Mouse (Mus musculus) lung, embryonic 16.5 days (tissue): Measurements from ENCODE around the gene Usp44. TPM values are rescaled to one million over a fixed set of nuclear protein-coding genes. Genes with fewer than 3 reads are reported as not detected.

Experiments
- ATAC-seq: fragments of 200-750 bp; cut with Nextera tagmentation; 2 replicates; pipeline ENCODE4 v1.8.0; 2017; ENCODE audit warnings: low read depth, mild to moderate bottlenecking, moderate library complexity
- H3K27ac ChIP-seq: fragments of 300-500 bp; sonication (generic); 2 replicates; pipeline ENCODE4 v1.5.1; 2014; ENCODE audit warnings: mild to moderate bottlenecking, control low read depth, low read length
- H3K27me3 ChIP-seq: fragments of 300-500 bp; sonication (generic); 2 replicates; pipeline ENCODE4 v1.6.1; 2014; ENCODE audit warnings: low read depth, low read length, mixed read lengths; ENCODE audit not compliant: control insufficient read depth, insufficient read depth
- H3K36me3 ChIP-seq: fragments of 300-500 bp; sonication (generic); 2 replicates; pipeline ENCODE4 v1.6.1; 2014; ENCODE audit warnings: low read length; ENCODE audit not compliant: control insufficient read depth, insufficient read depth
- H3K4me1 ChIP-seq: fragments of 300-500 bp; sonication (generic); replicated peaks from 2 replicates; pipeline ENCODE4 v1.6.1; 2014; ENCODE audit warnings: low read length, mixed read lengths; ENCODE audit not compliant: control insufficient read depth, insufficient read depth
- H3K4me2 ChIP-seq: fragments of 300-500 bp; sonication (generic); 2 replicates; pipeline ENCODE4 v1.6.1; 2014; ENCODE audit warnings: low read depth, low read length, control low read depth
- H3K4me3 ChIP-seq: fragments of 300-500 bp; sonication (generic); 2 replicates; pipeline ENCODE4 v1.5.1; 2014; ENCODE audit warnings: mild to moderate bottlenecking, low read length, control low read depth
- H3K9ac ChIP-seq: fragments of 300-500 bp; sonication (generic); 2 replicates; pipeline ENCODE4 v1.6.1; 2014; ENCODE audit warnings: low read length, control low read depth
- H3K9me3 ChIP-seq: fragments of 300-500 bp; sonication (generic); 2 replicates; pipeline ENCODE4 v1.6.1; 2016; ENCODE audit warnings: low read length; ENCODE audit not compliant: control insufficient read depth
- WGBS: fragments of 180-500 bp; shearing (Covaris S2); extraction: QIAGEN DNeasy Blood & Tissue Kit; methylation state at CpG from one replicate; pipeline ENCODE4 v1.1.7; 2014; 5-methylcytosine and 5-hydroxymethylcytosine counted together
- polyA plus RNA-seq: library from polyadenylated mRNA; unstranded; fragments of >200 nt; fragmentation: Nextera tagmentation; extraction: Ambion mirVana; gene quantifications from 2 replicates; pipeline ENCODE4 v1.2.1, GENCODE M21; 2015

The Usp44 gene
- polyA plus RNA-seq, 1 experiment from 2014 or later, result 0.28 TPM

DNA sequence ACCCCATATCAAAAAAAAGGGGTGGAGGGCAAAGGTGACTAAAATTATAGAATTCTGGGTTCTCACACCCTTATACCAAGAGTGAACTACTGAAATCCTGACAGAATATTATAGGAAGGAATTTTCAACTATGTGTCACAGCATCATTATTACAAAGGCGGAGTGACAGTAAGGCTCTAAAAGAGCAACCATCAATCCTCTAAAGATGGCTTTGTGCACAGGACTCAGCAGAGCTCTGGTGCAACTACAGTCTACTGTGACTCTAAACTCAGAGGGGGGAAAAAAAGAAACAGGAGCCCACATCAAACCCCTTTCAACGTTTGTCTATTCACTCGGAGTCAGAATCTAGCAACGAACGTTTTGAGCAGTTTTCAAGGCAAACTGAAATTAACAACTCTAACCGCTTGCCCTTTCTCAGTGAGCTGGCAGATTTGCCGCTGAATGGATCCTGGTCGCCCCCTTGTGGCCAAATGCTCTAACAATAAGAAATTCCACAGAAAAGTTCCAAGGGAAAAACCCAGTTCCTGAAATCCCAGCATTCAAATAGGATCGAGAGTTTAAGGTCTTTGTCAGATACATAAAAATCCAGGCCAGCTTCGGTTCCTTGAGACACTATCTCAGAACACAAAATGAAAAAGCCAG lies 18.5 kb upstream of the Usp44 start:
- H3K9me3 ChIP-seq, result no peaks in the 10 kb centered on the region
- no peaks in the 10 kb centered on the region for H3K4me1 ChIP-seq
- no peak overlapping the region for H3K27ac ChIP-seq
- peak; percentile 36; the same call in 1 of the 2 replicates for ATAC-seq
- H3K36me3 ChIP-seq, result no peaks in the 10 kb centered on the region
- no peak overlapping the region; the same call in 1 of the 2 replicates for H3K9ac ChIP-seq
- peak overlapping the region; percentile 40 for H3K4me2 ChIP-seq
- no peak overlapping the region for H3K4me3 ChIP-seq
- H3K27me3 ChIP-seq, result no peaks in the 10 kb centered on the region; the same call in 1 of the 2 replicates
- 11% methylated on average over 10 of the region's 10 CpGs for WGBS

DNA sequence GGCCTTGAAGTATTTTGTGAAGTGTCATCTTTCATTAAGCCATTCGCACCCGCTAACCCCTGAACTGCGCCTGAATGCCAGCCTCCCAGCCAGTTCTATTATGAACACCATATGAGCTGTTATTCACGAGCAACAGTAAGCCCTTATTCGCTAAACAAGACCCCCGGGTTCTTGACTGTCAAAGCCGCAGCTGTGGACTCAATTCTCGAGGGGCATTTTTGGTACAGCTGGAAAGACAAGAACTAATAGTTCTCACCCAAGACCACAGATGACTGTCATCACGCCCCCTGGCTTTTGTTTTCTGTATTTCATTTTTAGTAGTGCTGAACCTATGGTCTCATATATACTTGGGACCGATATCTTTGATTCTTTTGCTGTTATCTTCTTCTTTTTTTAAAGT lies 17.6 kb upstream of the Usp44 start:
- H3K27me3 ChIP-seq, result no peaks in the 10 kb centered on the region; the same call in 1 of the 2 replicates
- 73% methylated on average over 10 of the region's 10 CpGs for WGBS
- H3K4me2 ChIP-seq, result no peak overlapping the region
- H3K36me3 ChIP-seq, result no peaks in the 10 kb centered on the region
- no peak overlapping the region for H3K4me3 ChIP-seq
- no peak overlapping the region for H3K27ac ChIP-seq
- no peaks in the 10 kb centered on the region for H3K4me1 ChIP-seq
- H3K9me3 ChIP-seq, result no peaks in the 10 kb centered on the region
- ATAC-seq, result no peak
- no peak overlapping the region for H3K9ac ChIP-seq

DNA sequence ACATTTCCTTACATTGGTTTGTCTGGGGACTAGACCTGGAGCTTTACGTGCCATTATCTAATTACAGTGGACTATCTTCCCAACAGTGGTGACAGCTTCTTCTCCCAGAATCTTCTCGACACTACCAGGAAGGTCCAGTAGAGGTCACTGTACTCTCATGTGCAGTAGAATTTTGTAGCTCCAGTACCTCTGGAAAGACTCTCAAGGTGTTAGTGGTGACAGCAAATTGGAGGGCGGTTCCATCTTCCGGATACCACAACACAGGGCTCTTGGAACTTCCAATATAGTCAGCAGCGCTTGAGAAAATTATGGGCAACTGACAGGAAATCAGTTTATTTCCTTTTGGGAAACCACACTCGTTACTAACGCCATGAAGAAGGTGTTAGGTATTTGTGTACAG lies 12.7 kb upstream of the Usp44 start:
- H3K27me3 ChIP-seq, result no peaks in the 10 kb centered on the region; the same call in 1 of the 2 replicates
- H3K9me3 ChIP-seq, result no peaks in the 10 kb centered on the region
- H3K4me3 ChIP-seq, result no peak overlapping the region
- WGBS, result 30% methylated on average over 7 of the region's 7 CpGs
- no peak overlapping the region for H3K27ac ChIP-seq
- H3K4me2 ChIP-seq, result no peak overlapping the region
- H3K36me3 ChIP-seq, result no peaks in the 10 kb centered on the region
- H3K4me1 ChIP-seq, result no peaks in the 10 kb centered on the region
- H3K9ac ChIP-seq, result no peak overlapping the region
- no peak for ATAC-seq

DNA sequence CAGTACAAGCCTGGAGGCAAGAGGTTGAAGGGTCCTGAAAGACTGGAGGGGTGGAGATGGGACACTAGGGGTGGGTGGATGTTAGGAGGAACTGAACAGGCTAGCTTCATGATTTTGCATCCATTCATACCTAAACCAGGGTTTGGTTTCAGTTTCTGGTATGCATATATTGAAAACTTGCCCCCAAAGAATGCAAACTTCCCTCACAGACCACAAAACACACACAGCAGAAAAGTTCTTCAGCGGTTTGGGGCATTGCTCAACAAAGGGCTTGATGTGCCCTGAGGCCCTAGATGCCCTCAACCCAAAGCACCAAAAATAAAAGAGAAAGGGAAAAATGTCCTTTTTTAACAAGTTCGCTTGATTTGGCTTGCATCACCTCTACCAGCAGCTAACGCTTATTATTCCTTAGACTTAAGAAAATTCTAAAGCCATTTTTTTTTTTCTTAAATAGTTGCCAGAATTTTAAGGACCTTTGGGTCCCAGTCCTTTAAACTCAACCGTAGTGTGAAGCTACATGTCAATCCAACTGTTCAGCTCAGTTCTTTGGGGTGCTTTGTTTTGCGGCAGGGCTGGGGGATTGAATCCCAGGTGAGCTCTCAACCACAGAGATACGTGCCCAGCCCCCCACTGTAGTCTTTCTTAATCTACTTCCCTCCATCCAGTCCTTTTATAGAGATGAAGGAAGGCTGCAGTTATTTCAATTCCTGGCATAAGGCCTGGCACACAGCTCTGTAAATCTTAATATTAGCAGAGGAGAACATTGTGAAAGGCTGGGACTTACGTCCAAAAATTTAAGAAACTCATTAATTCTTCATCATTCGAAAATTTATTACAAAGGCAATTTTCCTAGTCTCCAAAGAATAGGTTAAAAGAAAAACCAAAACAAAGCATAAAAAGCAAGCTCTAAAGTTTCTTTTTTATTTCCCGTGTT lies 1.2 kb upstream of the Usp44 start:
- WGBS, result 40% methylated on average over 9 of the region's 9 CpGs
- Histone ChIP-seq H3K4me3 (no peak overlapping the region), H3K9ac (no peak overlapping the region), H3K4me2 (no peak overlapping the region), H3K4me1 (peaks cover 8% of the 10 kb centered on the region), H3K36me3 (no peaks in the 10 kb centered on the region), H3K27ac (no peak overlapping the region), H3K27me3 (peaks cover 40% of the 10 kb centered on the region), H3K9me3 (no peaks in the 10 kb centered on the region)
- ATAC-seq, result no peak

DNA sequence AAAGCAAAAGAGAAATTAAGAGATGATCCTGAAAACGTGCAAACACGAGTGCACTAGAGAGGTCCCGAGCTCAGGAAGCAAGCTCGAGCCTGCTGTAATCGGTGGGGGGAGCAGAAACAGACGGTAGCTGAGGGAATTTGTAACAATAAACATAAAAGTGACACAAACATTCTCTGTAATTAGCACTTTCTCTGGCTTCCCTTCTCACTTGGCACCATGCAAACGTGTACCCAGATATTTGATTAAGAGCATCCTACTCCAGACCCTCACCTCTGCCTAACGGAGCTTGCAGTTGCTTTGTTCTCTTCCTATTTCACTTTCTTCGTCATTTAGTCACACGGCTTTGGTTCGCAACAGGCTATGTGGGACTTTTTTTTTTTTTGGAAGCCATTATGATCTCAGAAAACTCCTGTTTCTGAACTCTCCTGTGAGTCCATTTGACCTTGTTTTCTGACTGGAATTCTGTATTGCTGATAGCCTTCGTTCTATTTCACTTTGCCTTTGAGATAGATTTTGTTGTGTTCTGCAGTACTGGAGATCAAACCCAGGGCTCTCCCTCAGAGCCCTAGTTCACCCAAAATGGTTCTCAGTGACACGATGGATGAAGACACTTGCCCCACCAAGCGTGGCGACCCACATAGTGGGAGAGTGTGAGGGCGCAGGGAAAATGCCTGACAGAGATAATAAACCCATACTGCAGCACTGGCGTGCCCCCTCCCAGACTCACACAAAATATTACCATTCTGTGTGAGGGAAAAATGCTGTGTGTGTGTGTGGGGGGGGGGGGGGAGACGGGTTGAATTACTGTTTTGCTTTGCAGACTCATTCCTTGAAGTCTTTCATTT lies 597 bp downstream of the Usp44 start:
- Histone ChIP-seq H3K27me3 (peaks cover 40% of the 10 kb centered on the region), H3K9ac (no peak overlapping the region), H3K36me3 (no peaks in the 10 kb centered on the region), H3K4me3 (peak overlapping the region; percentile 21), H3K9me3 (no peaks in the 10 kb centered on the region), H3K27ac (no peak overlapping the region), H3K4me1 (peaks cover 8% of the 10 kb centered on the region), H3K4me2 (peak overlapping the region; percentile 38)
- 6% methylated on average over 18 of the region's 18 CpGs for WGBS
- no peak for ATAC-seq

DNA sequence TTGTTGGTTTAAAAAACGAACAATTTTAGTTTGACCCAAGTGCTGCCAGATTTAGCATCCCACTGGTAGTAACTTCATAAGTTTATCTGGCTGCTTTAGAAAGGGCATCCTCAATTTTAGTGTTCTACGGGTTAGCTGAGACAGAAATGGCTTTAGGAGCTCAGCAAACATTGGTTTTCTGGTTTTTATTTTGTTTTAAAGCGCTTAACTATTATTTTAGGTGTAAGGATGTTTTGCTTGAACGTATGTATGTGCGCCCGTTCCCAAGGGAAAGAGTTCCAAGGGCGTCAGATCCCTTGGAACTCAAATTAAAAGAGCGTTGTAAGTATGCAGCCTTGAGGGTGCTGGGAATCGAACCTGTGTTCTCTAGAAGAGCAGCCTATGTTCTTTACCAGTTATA lies 1.5 kb downstream of the Usp44 start:
- no peaks in the 10 kb centered on the region for H3K36me3 ChIP-seq

DNA sequence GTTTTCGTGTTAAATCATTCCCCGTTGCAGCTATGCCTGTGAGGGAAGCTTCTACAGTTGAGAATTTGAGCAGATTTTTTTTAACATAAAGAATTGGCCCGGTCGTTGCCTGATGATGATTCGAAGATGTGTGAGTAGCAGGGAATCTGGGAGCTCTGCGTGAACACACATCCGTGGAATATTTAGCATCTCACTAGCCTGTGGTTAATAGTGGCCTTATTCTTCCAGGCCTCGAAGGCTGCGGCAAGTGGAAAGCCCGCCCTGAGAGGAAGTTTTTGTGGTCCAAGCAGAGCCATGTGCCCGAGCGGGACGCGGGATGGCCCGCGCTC lies 2.0 kb downstream of the Usp44 start:
- H3K36me3 ChIP-seq, result no peaks in the 10 kb centered on the region
- H3K27me3 ChIP-seq, result peaks cover 40% of the 10 kb centered on the region
- H3K9me3 ChIP-seq, result no peaks in the 10 kb centered on the region
- peaks cover 8% of the 10 kb centered on the region for H3K4me1 ChIP-seq
- 1% methylated on average over 16 of the region's 16 CpGs for WGBS
- H3K27ac ChIP-seq, result no peak overlapping the region
- H3K4me2 ChIP-seq, result peak overlapping the region; percentile 100
- H3K4me3 ChIP-seq, result peak overlapping the region; percentile 75
- peak overlapping the region; percentile 55 for H3K9ac ChIP-seq
- ATAC-seq, result no peak; the same call in 1 of the 2 replicates

More for the DNA sequence above, 1.5 kb downstream of the Usp44 start:
- peaks cover 8% of the 10 kb centered on the region for H3K4me1 ChIP-seq
- ATAC-seq, result no peak
- no peak overlapping the region for H3K4me2 ChIP-seq
- no peaks in the 10 kb centered on the region for H3K9me3 ChIP-seq
- no peak overlapping the region for H3K27ac ChIP-seq
- H3K27me3 ChIP-seq, result peaks cover 40% of the 10 kb centered on the region
- 34% methylated on average over 9 of the region's 9 CpGs for WGBS
- no peak overlapping the region for H3K9ac ChIP-seq
- no peak overlapping the region for H3K4me3 ChIP-seq

DNA sequence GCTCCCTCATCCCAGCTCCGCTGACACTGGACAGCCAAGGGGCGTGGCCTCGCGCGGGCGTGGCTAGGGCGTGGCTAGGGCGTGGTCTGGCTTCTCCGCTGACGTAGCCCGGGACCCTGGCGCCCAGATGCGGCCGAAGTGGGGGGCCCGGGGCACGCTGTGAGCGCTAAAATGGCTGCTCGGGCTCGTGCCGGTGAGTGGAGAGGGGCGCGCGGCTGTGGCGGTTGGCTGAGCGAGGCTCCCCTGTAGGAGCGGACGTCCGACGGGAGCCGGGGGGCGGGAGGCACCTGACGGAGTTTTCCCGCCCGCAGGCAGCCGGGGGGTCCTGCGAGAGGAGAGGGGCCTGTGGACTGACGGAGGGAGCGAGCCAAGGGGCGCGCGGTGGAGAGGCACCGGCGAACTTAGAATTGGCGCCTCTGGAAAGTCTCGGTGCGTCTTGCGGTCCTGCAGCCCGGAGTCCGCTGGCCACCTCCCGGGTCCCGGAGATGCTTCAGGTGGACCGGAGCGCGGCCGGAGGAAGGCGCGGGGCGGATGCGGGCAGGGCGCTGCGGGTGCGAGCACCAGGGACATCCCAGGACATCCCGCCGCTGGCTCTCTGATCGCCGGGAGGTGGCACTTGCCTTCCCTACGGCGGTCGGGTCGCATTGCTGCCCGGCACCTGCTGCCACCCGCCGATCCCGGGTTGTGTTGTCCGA lies 2.5 kb downstream of the Usp44 start:
- Histone ChIP-seq H3K36me3 (no peaks in the 10 kb centered on the region), H3K4me1 (peaks cover 8% of the 10 kb centered on the region), H3K4me3 (peak overlapping the region; percentile 75), H3K4me2 (peak overlapping the region; percentile 100), H3K27me3 (peaks cover 40% of the 10 kb centered on the region), H3K9me3 (no peaks in the 10 kb centered on the region), H3K9ac (peak overlapping the region; percentile 55), H3K27ac (no peak overlapping the region)
- WGBS, result 1% methylated on average over 74 of the region's 75 CpGs
- peak; percentile 95 for ATAC-seq
